Mouse (Mus musculus): Measurements from ENCODE around the gene Tmem135.
"Not testable (repeated sequence)": the region's sequence is repeated elsewhere in the genome, so short reads cannot be mapped to it uniquely, and the experiment has no call there.

DNA sequence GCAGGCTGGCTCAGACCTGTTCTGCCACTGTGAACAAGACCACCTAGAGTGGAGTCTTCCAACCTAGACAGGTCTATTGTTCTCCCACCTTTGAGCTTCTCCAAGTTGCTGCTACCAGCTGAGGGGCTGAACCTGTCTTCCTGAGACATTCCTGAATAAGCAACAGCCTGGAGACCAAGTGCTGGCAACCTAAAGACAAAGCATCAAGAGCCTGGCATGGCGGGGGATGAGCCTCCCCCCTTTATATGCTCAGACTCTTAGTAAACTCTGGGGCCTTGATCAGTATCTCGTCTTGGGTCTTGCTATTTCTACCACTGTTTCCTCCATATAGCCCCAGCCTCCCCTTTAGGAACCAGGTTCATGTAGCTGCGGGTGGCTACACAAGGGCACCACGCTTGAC lies 81.3 kb downstream of the Tmem135 start:
- TF ChIP-seq CTCF (IDR thresholded peaks at IDR 0.05); POLR2A (IDR thresholded peaks at IDR 0.05; ENCODE audit: insufficient read depth, low read depth, low read length): not testable (repeated sequence)

All from heart, adult 2 months (tissue).